Mouse (Mus musculus) lung, postnatal 0 days (tissue): ENCODE results near the gene Dcun1d4.

Experiments used
- CTCF ChIP-seq: IDR thresholded peaks from 2 replicates; pipeline ENCODE4 v1.5.1; 2016; ENCODE audit warnings: antibody characterized with exemption, mild to moderate bottlenecking
- EP300 ChIP-seq: IDR thresholded peaks from 2 replicates; pipeline ENCODE4 v1.6.1; 2016; ENCODE audit warnings: antibody characterized with exemption, mild to moderate bottlenecking, control low read depth

GRCm38 (mm10) chr5:73532879-73533278 is 52.1 kb downstream of the Dcun1d4 start:
- no peak for TF ChIP-seq EP300
- TF ChIP-seq CTCF, result no peak
